Mouse (Mus musculus) midbrain, embryonic 10.5 days (tissue): ENCODE measurements around the gene Tes3-ps. TPM values are rescaled to one million over a fixed set of nuclear protein-coding genes. Genes with fewer than 3 reads are reported as not detected.

Source experiments
- DNase-seq: peaks from one replicate; pipeline ENCODE4 v3.0.0-alpha.2; 2017; ENCODE audit warnings: low spot score
- H3K27ac ChIP-seq: fragments of 300-500 bp; sonication (generic); replicated peaks from 2 replicates; pipeline ENCODE4 v1.5.1; 2016; ENCODE audit warnings: mild to moderate bottlenecking
- H3K27me3 ChIP-seq: fragments of 300-500 bp; sonication (generic); 2 replicates; pipeline ENCODE4 v1.6.1; 2016; ENCODE audit warnings: low read depth, mild to moderate bottlenecking; ENCODE audit not compliant: poor library complexity, severe bottlenecking
- H3K36me3 ChIP-seq: fragments of 300-500 bp; sonication (generic); 2 replicates; pipeline ENCODE4 v1.6.1; 2016; ENCODE audit warnings: mild to moderate bottlenecking, moderate library complexity
- H3K4me1 ChIP-seq: fragments of 300-500 bp; sonication (generic); 2 replicates; pipeline ENCODE4 v1.6.1; 2016
- H3K4me3 ChIP-seq: fragments of 300-500 bp; sonication (generic); 2 replicates; pipeline ENCODE4 v1.5.1; 2016; ENCODE audit warnings: mild to moderate bottlenecking, moderate library complexity
- H3K9me3 ChIP-seq: fragments of 300-500 bp; sonication (generic); replicated peaks from 2 replicates; pipeline ENCODE4 v1.6.1; 2016; ENCODE audit warnings: mild to moderate bottlenecking
- WGBS: fragments of 180-500 bp; shearing (Covaris S2); methylation state at CpG from one replicate; pipeline ENCODE4 v1.1.7; 2016; 5-methylcytosine and 5-hydroxymethylcytosine counted together
- polyA plus RNA-seq: library from polyadenylated mRNA; unstranded; fragments of >200 nt; fragmentation: Nextera tagmentation; extraction: Ambion mirVana; gene quantifications from 2 replicates; pipeline ENCODE4 v1.2.1, GENCODE M21; 2016

Gene Tes3-ps
- polyA plus RNA-seq, 1 experiment from 2014 or later: 1.6 TPM

GRCm38 (mm10) chr13:49470806-49471205, 22.3 kb upstream of the Tes3-ps start:
- Histone ChIP-seq H3K9me3 (no peaks in the 10 kb centered on the region), H3K27me3 (no peaks in the 10 kb centered on the region), H3K27ac (no peak overlapping the region), H3K4me3 (no peak overlapping the region), H3K36me3 (peaks cover under 1% of the 10 kb centered on the region), H3K4me1 (peaks cover 7% of the 10 kb centered on the region)
- DNase-seq: no peak
- 88% methylated on average over 4 of the region's 4 CpGs for WGBS

GRCm38 (mm10) chr13:49471981-49472675, 21.0 kb upstream of the Tes3-ps start:
- Histone ChIP-seq H3K36me3 (no peaks in the 10 kb centered on the region; the same call in 1 of the 2 replicates), H3K27me3 (no peaks in the 10 kb centered on the region), H3K27ac (no peak overlapping the region), H3K4me1 (peaks cover 7% of the 10 kb centered on the region), H3K4me3 (no peak overlapping the region), H3K9me3 (no peaks in the 10 kb centered on the region)
- WGBS: 69% methylated on average over 4 of the region's 4 CpGs
- no peak for DNase-seq

- WGBS: 93% methylated on average over 6 of the region's 6 CpGs
- DNase-seq: no peak
- no peaks in the 10 kb centered on the region for H3K27me3 ChIP-seq
- no peak overlapping the region for H3K27ac ChIP-seq
- H3K9me3 ChIP-seq: no peaks in the 10 kb centered on the region
- H3K4me1 ChIP-seq: peaks cover 7% of the 10 kb centered on the region
- no peak overlapping the region for H3K4me3 ChIP-seq
- H3K36me3 ChIP-seq: no peaks in the 10 kb centered on the region; the same call in 1 of the 2 replicates
Measured at GRCm38 (mm10) chr13:49472676-49473005, 20.5 kb upstream of the Tes3-ps start.

- Histone ChIP-seq H3K9me3 (no peaks in the 10 kb centered on the region), H3K27ac (no peak overlapping the region), H3K4me1 (no peaks in the 10 kb centered on the region), H3K36me3 (no peaks in the 10 kb centered on the region), H3K27me3 (no peaks in the 10 kb centered on the region), H3K4me3 (no peak overlapping the region)
- no peak for DNase-seq
- WGBS: 94% methylated on average over 3 of the region's 3 CpGs
Measured at GRCm38 (mm10) chr13:49477887-49478286, 15.2 kb upstream of the Tes3-ps start.

- 90% methylated on average over 6 of the region's 6 CpGs for WGBS
- DNase-seq: no peak
- no peaks in the 10 kb centered on the region for H3K27me3 ChIP-seq
- H3K4me3 ChIP-seq: no peak overlapping the region
- H3K36me3 ChIP-seq: no peaks in the 10 kb centered on the region
- H3K27ac ChIP-seq: no peak overlapping the region
- no peaks in the 10 kb centered on the region for H3K4me1 ChIP-seq
- no peaks in the 10 kb centered on the region for H3K9me3 ChIP-seq
Measured at GRCm38 (mm10) chr13:49478851-49479374, 14.2 kb upstream of the Tes3-ps start.

- H3K27me3 ChIP-seq: no peaks in the 10 kb centered on the region
- WGBS: 91% methylated on average over 4 of the region's 4 CpGs
- no peaks in the 10 kb centered on the region for H3K9me3 ChIP-seq
- no peak overlapping the region for H3K27ac ChIP-seq
- no peaks in the 10 kb centered on the region for H3K4me1 ChIP-seq
- H3K4me3 ChIP-seq: no peak overlapping the region
- H3K36me3 ChIP-seq: no peaks in the 10 kb centered on the region
- no peak for DNase-seq
Measured at GRCm38 (mm10) chr13:49479399-49479798, 13.7 kb upstream of the Tes3-ps start.

GRCm38 (mm10) chr13:49480057-49480456, 13.1 kb upstream of the Tes3-ps start:
- H3K4me1 ChIP-seq: no peaks in the 10 kb centered on the region
- H3K4me3 ChIP-seq: no peak overlapping the region
- H3K9me3 ChIP-seq: no peaks in the 10 kb centered on the region
- no peaks in the 10 kb centered on the region for H3K27me3 ChIP-seq
- DNase-seq: no peak
- no peak overlapping the region for H3K27ac ChIP-seq
- H3K36me3 ChIP-seq: no peaks in the 10 kb centered on the region
- WGBS: 83% methylated on average over 2 of the region's 2 CpGs

GRCm38 (mm10) chr13:49480551-49480950, 12.6 kb upstream of the Tes3-ps start:
- 86% methylated on average over 5 of the region's 5 CpGs for WGBS
- no peak overlapping the region for H3K4me3 ChIP-seq
- DNase-seq: no peak

GRCm38 (mm10) chr13:49485388-49485787, 7.7 kb upstream of the Tes3-ps start:
- Histone ChIP-seq H3K4me1 (no peaks in the 10 kb centered on the region), H3K27ac (no peak overlapping the region), H3K4me3 (no peak overlapping the region), H3K36me3 (no peaks in the 10 kb centered on the region), H3K27me3 (no peaks in the 10 kb centered on the region), H3K9me3 (no peaks in the 10 kb centered on the region)
- WGBS: 90% methylated on average over 5 of the region's 5 CpGs
- DNase-seq: no peak

More at GRCm38 (mm10) chr13:49480551-49480950, 12.6 kb upstream of the Tes3-ps start:
- no peaks in the 10 kb centered on the region for H3K4me1 ChIP-seq
- H3K27ac ChIP-seq: no peak overlapping the region
- H3K9me3 ChIP-seq: no peaks in the 10 kb centered on the region
- H3K27me3 ChIP-seq: no peaks in the 10 kb centered on the region
- H3K36me3 ChIP-seq: no peaks in the 10 kb centered on the region

- no peaks in the 10 kb centered on the region for H3K36me3 ChIP-seq
- no peak for DNase-seq
- 54% methylated on average over 4 of the region's 4 CpGs for WGBS
- no peaks in the 10 kb centered on the region for H3K27me3 ChIP-seq
- no peaks in the 10 kb centered on the region for H3K9me3 ChIP-seq
- no peak within 1 kb of the TSS for H3K4me3 ChIP-seq
- H3K4me1 ChIP-seq: peaks cover 12% of the 10 kb centered on the region
- peak within 1 kb of the TSS; percentile 61 for H3K27ac ChIP-seq
Measured at GRCm38 (mm10) chr13:49504510-49504909, 11.4 kb downstream of the Tes3-ps start, which contains the start of gene Ecm2. Gene Ecm2, plus strand, starts transcription at chr13:49504810.

- Histone ChIP-seq H3K27ac (no peak overlapping the region), H3K4me3 (no peak overlapping the region), H3K4me1 (peaks cover 12% of the 10 kb centered on the region), H3K27me3 (no peaks in the 10 kb centered on the region), H3K36me3 (no peaks in the 10 kb centered on the region), H3K9me3 (no peaks in the 10 kb centered on the region)
- DNase-seq: no peak
- 89% methylated on average over 4 of the region's 4 CpGs for WGBS
Measured at GRCm38 (mm10) chr13:49505776-49506175, 12.7 kb downstream of the Tes3-ps start.

- no peak overlapping the region for H3K27ac ChIP-seq
- no peaks in the 10 kb centered on the region for H3K27me3 ChIP-seq
- WGBS: 77% methylated on average over 3 of the region's 3 CpGs
- no peak overlapping the region for H3K4me3 ChIP-seq
- H3K36me3 ChIP-seq: no peaks in the 10 kb centered on the region
- H3K4me1 ChIP-seq: peaks cover 12% of the 10 kb centered on the region
- no peak for DNase-seq
- H3K9me3 ChIP-seq: no peaks in the 10 kb centered on the region
Measured at GRCm38 (mm10) chr13:49507176-49507575, 14.1 kb downstream of the Tes3-ps start.

- no peak for DNase-seq
- no peaks in the 10 kb centered on the region for H3K9me3 ChIP-seq
- no peaks in the 10 kb centered on the region for H3K36me3 ChIP-seq
- no peaks in the 10 kb centered on the region for H3K27me3 ChIP-seq
- H3K27ac ChIP-seq: no peak overlapping the region
- H3K4me1 ChIP-seq: no peaks in the 10 kb centered on the region
- WGBS: 46% methylated on average over 2 of the region's 2 CpGs
- no peak overlapping the region for H3K4me3 ChIP-seq
Measured at GRCm38 (mm10) chr13:49518761-49519160, 25.6 kb downstream of the Tes3-ps start.
